ENCODE assay signal across 25 mouse cellular contexts in genomic region chr10:24471521-24471920, GRCm38 (mm10).
DNase-seq lines count a peak whose midpoint lies in the region; ATAC-seq and TF ChIP-seq lines count a peak whose summit lies in the region.
"Had no signal": no experiment of that assay in that cellular context is flagged by ENCODE, and none has a peak within 500 bp of the region (broad histone marks: within the 10 kb centered on the region; RNA-seq: fewer than 3 reads in every experiment).

No protein-coding gene starts in this region.

- no peak overlapping the region for H3K4me3 ChIP-seq in stomach, postnatal 0 days (ENCODE audit: low read depth, low read length)
- H3K4me3 ChIP-seq: embryonic facial prominence, embryonic 12.5 days; forebrain, embryonic 15.5 days; hindbrain, embryonic 10.5 days; hindbrain, embryonic 15.5 days; liver, embryonic 15.5 days; lung, embryonic 15.5 days; neural tube, embryonic 15.5 days had no signal

- peaks cover 4% of the 10 kb centered on the region; the same call in 1 of the 2 replicates for H3K9me3 ChIP-seq in stomach, postnatal 0 days (ENCODE audit: control insufficient read depth, low read length)
- H3K9me3 ChIP-seq: embryonic facial prominence, embryonic 12.5 days; forebrain, embryonic 15.5 days; hindbrain, embryonic 10.5 days; hindbrain, embryonic 15.5 days; liver, embryonic 15.5 days; lung, embryonic 15.5 days; neural tube, embryonic 15.5 days had no signal

- no peaks in the 10 kb centered on the region for H3K36me3 ChIP-seq in stomach, postnatal 0 days (ENCODE audit: control insufficient read depth, insufficient read depth, low read length)
- H3K36me3 ChIP-seq: embryonic facial prominence, embryonic 12.5 days; forebrain, embryonic 15.5 days; hindbrain, embryonic 10.5 days; hindbrain, embryonic 15.5 days; liver, embryonic 15.5 days; lung, embryonic 15.5 days; neural tube, embryonic 15.5 days had no signal

- no peak overlapping the region for H3K4me2 ChIP-seq in stomach, postnatal 0 days (replicated peaks; ENCODE audit: low read depth)
- H3K4me2 ChIP-seq: embryonic facial prominence, embryonic 12.5 days; forebrain, embryonic 15.5 days; hindbrain, embryonic 15.5 days; liver, embryonic 15.5 days; lung, embryonic 15.5 days; neural tube, embryonic 15.5 days had no signal

- no peak for TF ChIP-seq CTCF in stomach, postnatal 0 days (IDR thresholded peaks at IDR 0.05; ENCODE audit: low read depth)

- no peak for ATAC-seq in stomach, postnatal 0 days (ENCODE audit: low FRiP score, low TSS enrichment)
- ATAC-seq: forebrain, embryonic 15.5 days had no signal

- H3K9ac ChIP-seq in stomach, postnatal 0 days (ENCODE audit: low read length): no peak overlapping the region
- H3K9ac ChIP-seq: embryonic facial prominence, embryonic 12.5 days; forebrain, embryonic 15.5 days; hindbrain, embryonic 15.5 days; liver, embryonic 15.5 days; lung, embryonic 15.5 days; neural tube, embryonic 15.5 days had no signal

- TF ChIP-seq EP300 in stomach, postnatal 0 days (optimal IDR thresholded peaks at IDR 0.05): no peak

- H3K27me3 ChIP-seq in stomach, postnatal 0 days (ENCODE audit: control insufficient read depth, insufficient read depth, low read length): no peaks in the 10 kb centered on the region
- H3K27me3 ChIP-seq: embryonic facial prominence, embryonic 12.5 days; forebrain, embryonic 15.5 days; hindbrain, embryonic 15.5 days; liver, embryonic 15.5 days; lung, embryonic 15.5 days; neural tube, embryonic 15.5 days had no signal

- WGBS in stomach, postnatal 0 days: 62% methylated on average over 2 of the region's 2 CpGs

- no peaks in the 10 kb centered on the region for H3K4me1 ChIP-seq in stomach, postnatal 0 days (replicated peaks; ENCODE audit: control insufficient read depth, insufficient read depth)
- H3K4me1 ChIP-seq: forebrain, embryonic 15.5 days; hindbrain, embryonic 10.5 days; hindbrain, embryonic 15.5 days; liver, embryonic 15.5 days; lung, embryonic 15.5 days; neural tube, embryonic 15.5 days had no signal

- peak; percentile 30 to 78 for DNase-seq in adrenal gland, adult (ENCODE audit: inconsistent age in 2 of 2, low spot score in 1 of 2)
- no peak for DNase-seq in adrenal gland, postnatal 4 days (ENCODE audit: low spot score in 2 of 2)
- peak; percentile 16 to 49 for DNase-seq in kidney, postnatal 36 days
- DNase-seq in kidney, postnatal 10 days: no peak
- peak; percentile 53 for DNase-seq in NIH3T3 (ENCODE audit: low read depth)
- peak; percentile 25 for DNase-seq in adrenal gland, postnatal 10 days
- no peak for DNase-seq in layer of hippocampus, adult 18-20 months (ENCODE audit: low spot score in 2 of 2)
- no peak for DNase-seq in stomach, postnatal 0 days (ENCODE audit: low spot score)
- DNase-seq: cerebellum, adult 11 months; cerebellum, adult 9-11 months; embryo, embryonic 11 days; heart, postnatal 14 days; layer of hippocampus, adult 9-11 months; liver; midbrain, embryonic 14.5 days; spleen, adult 18-20 months; thymus, adult 18-20 months; thymus, postnatal 25 days had no signal

- no peak overlapping the region for H3K27ac ChIP-seq in stomach, postnatal 0 days (replicated peaks)
- H3K27ac ChIP-seq: embryonic facial prominence, embryonic 12.5 days; forebrain, embryonic 15.5 days; hindbrain, embryonic 10.5 days; hindbrain, embryonic 15.5 days; liver, embryonic 15.5 days; lung, embryonic 15.5 days; neural tube, embryonic 15.5 days had no signal

Comparison
In these comparisons a context has a peak if more than half of its experiments do, and no peak if none do; other contexts are left out.
1. DNase-seq: peak in adrenal gland, adult (2 of 2), kidney, postnatal 36 days (2 of 2), NIH3T3 (single experiment) and adrenal gland, postnatal 10 days (single experiment); none in adrenal gland, postnatal 4 days (0 of 2), kidney, postnatal 10 days (single experiment), layer of hippocampus, adult 18-20 months (0 of 2) and stomach, postnatal 0 days (single experiment).